Mouse (Mus musculus) CD4-positive helper T cell, adult 2 months (primary cell): ENCODE results near the gene Crtap.
A peak's percentile ranks its signal among the peaks of the same experiment; 100 is the strongest.
"Not testable (repeated sequence)": the region's sequence is repeated elsewhere in the genome, so short reads cannot be mapped to it uniquely, and the experiment has no call there.

Experiments
- DNase-seq: peaks from one replicate; pipeline ENCODE4 v3.0.0-alpha.2; 2012; ENCODE audit warnings: low read depth, missing footprints, low spot score

Gene Crtap

GRCm38 (mm10) chr9:114395258-114395657, 4.8 kb upstream of the Crtap start:
- no peak for DNase-seq

- DNase-seq = no peak
Measured at GRCm38 (mm10) chr9:114394677-114395076, 4.2 kb upstream of the Crtap start.

- DNase-seq = not testable (repeated sequence)
Measured at GRCm38 (mm10) chr9:114394136-114394535, 3.7 kb upstream of the Crtap start.

- no peak for DNase-seq
Measured at GRCm38 (mm10) chr9:114390749-114391075, 237 bp upstream of the Crtap start.

- DNase-seq = peak; percentile 51
Measured at GRCm38 (mm10) chr9:114389371-114389904, 1.0 kb downstream of the Crtap start.

GRCm38 (mm10) chr9:114388701-114389370, 1.6 kb downstream of the Crtap start:
- DNase-seq = no peak

- no peak for DNase-seq
Measured at GRCm38 (mm10) chr9:114388288-114388687, 2.2 kb downstream of the Crtap start.

- no peak for DNase-seq
Measured at GRCm38 (mm10) chr9:114387086-114387485, 3.4 kb downstream of the Crtap start.

- DNase-seq = no peak
Measured at GRCm38 (mm10) chr9:114385160-114385559, 5.3 kb downstream of the Crtap start.

GRCm38 (mm10) chr9:114384691-114385090, 5.8 kb downstream of the Crtap start:
- no peak for DNase-seq

GRCm38 (mm10) chr9:114382936-114383710, 7.4 kb downstream of the Crtap start:
- DNase-seq = no peak

GRCm38 (mm10) chr9:114380881-114381733, 9.4 kb downstream of the Crtap start:
- peak; percentile 56 for DNase-seq

GRCm38 (mm10) chr9:114379871-114380270, 10.6 kb downstream of the Crtap start:
- DNase-seq = no peak

GRCm38 (mm10) chr9:114377168-114377567, 13.3 kb downstream of the Crtap start:
- no peak for DNase-seq

- no peak for DNase-seq
Measured at GRCm38 (mm10) chr9:114375276-114375962, 15.1 kb downstream of the Crtap start.

GRCm38 (mm10) chr9:114371717-114372116, 18.8 kb downstream of the Crtap start:
- peak; percentile 19 for DNase-seq

GRCm38 (mm10) chr9:114369389-114369788, 21.1 kb downstream of the Crtap start:
- DNase-seq = peak; percentile 14

GRCm38 (mm10) chr9:114368471-114368858, 22.0 kb downstream of the Crtap start:
- DNase-seq = peak; percentile 15

- DNase-seq = peak; percentile 77
Measured at GRCm38 (mm10) chr9:114367783-114368470, 22.5 kb downstream of the Crtap start.

- DNase-seq = peak; percentile 49
Measured at GRCm38 (mm10) chr9:114329855-114330254, 60.6 kb downstream of the Crtap start, which contains the start of gene Bcl2a1c. TSS of gene Bcl2a1c (plus strand) at chr9:114330135.

GRCm38 (mm10) chr9:114328332-114328731, 62.1 kb downstream of the Crtap start:
- not testable (repeated sequence) for DNase-seq
